Mouse (Mus musculus) Patski (cell line): ENCODE results near the gene Gm14851. TPM values are rescaled to one million over a fixed set of nuclear protein-coding genes. Genes with fewer than 3 reads are reported as not detected.
"Not testable (repeated sequence)": the region's sequence is repeated elsewhere in the genome, so short reads cannot be mapped to it uniquely, and the experiment has no call there.

ENCODE experiments used
- ATAC-seq: fragments of 100-300 bp; one replicate; pipeline ENCODE4 v1.8.0; 2021
- CTCF ChIA-PET: fragments of 350-600 bp; sonication (Branson Sonifier 250); formaldehyde crosslinking; loops from one replicate; lab custom pipeline; 2022; ENCODE audit warnings: inconsistent platforms; lab: Charles Lee
- POLR2A ChIA-PET: fragments of 350-600 bp; sonication (Branson Sonifier 250); formaldehyde crosslinking; loops from one replicate; lab custom pipeline; 2022; ENCODE audit warnings: antibody characterized with exemption, inconsistent platforms; lab: Charles Lee
- DNase-seq: peaks from one replicate; pipeline ENCODE4 v3.0.0-alpha.2; 2011; ENCODE audit warnings: low read depth, low spot score
- H3K27me3 ChIP-seq: fragments of 371-371 bp; one replicate; pipeline ENCODE4 v1.5.1; 2021
- CTCF ChIP-seq: fragments of 100-300 bp; IDR thresholded peaks from one replicate; pipeline ENCODE4 v1.5.1; 2021
- in situ Hi-C: fragments of 300-500 bp; cut with MboI; formaldehyde crosslinking; loops from 3 replicates; pipeline ENCODE4 v1.11.1; 2018; ENCODE audit warnings: low pct_unique_long_range_greater_than_20kb, mixed read lengths
- polyA plus RNA-seq: library from polyadenylated mRNA; unstranded; gene quantifications from one replicate; pipeline ENCODE4 v1.2.3, GENCODE M21; 2021

Gm14851 gene
- not detected for polyA plus RNA-seq

DNA sequence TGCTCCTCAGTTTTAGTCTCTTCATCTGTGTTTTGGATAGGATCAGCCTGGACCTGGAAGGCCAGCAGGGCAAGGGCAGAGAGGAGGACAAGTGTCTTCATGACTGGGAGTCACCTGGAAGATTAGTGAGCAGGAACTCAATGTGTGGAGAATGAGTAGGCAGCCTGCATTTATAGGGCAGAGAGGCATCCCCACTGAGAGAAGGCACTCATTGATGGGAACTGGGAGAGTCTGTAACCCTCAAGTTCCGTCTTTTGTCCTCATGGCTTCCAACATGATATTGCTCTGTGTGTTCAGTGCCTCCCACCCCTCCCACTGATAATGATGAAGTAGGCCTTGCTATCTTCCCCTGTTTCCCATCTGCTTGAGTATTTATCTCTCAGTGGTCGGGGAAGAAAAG lies at the start of gene Gm14851:
Gene Gm14851 (minus strand): TSS at position 101 of the 400 bp plus-strand sequence.
- DNase-seq, ATAC-seq, CTCF ChIA-PET, H3K27me3 ChIP-seq, POLR2A ChIA-PET, in situ Hi-C loops: not testable (repeated sequence)

DNA sequence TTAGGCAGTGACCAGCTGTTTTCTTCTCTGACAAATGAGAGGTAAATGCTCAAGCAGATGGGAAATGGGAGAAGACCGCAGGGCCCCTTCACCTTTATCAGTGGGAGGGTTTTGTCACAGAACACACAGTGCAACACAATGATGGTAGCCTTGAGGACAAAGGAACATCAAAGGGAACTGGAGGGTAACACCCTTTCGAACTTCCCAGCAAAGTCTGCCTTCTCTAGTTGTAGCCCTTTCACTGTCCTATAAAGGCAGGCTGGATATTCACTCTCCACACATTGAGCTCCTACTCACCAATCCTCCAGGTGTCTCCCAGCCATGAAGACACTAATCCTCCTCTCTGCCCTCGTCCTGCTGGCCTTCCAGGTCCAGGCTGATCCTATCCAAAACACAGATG lies 38.5 kb upstream of the Gm14851 start, which contains the start of gene Defa30:
Gene Defa30 (plus strand): TSS at position 301 of the 400 bp plus-strand sequence.
- H3K27me3 ChIP-seq, ATAC-seq, POLR2A ChIA-PET, in situ Hi-C loops, CTCF ChIA-PET, DNase-seq: not testable (repeated sequence)

DNA sequence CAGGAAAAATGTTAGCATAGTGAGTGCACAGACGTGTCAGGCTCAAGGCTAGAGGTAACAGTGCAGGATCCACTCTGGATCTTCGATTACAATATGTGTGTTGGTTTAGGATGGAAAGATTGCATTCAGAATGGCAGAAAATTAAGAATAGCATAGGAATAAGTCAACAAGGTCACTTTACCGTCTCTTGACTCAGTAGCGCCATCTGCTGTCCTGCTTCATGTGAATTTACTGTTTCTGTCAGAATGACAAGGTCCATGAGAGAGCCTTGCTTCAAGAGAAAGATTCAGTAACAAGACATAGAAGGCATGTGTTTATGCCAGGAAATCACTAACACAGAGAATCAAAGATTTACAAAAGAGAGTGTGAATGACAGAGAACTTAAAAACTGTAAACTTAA lies 2.7 kb downstream of the Gm14851 start:
- DNase-seq, result no peak
- peaks cover 5% of the 10 kb centered on the region for H3K27me3 ChIP-seq
- TF ChIP-seq CTCF, result peak; percentile 43
- ChIA-PET POLR2A (no interaction called here), CTCF (no interaction called here)
- in situ Hi-C loops, result no loop called here
- no peak for ATAC-seq

DNA sequence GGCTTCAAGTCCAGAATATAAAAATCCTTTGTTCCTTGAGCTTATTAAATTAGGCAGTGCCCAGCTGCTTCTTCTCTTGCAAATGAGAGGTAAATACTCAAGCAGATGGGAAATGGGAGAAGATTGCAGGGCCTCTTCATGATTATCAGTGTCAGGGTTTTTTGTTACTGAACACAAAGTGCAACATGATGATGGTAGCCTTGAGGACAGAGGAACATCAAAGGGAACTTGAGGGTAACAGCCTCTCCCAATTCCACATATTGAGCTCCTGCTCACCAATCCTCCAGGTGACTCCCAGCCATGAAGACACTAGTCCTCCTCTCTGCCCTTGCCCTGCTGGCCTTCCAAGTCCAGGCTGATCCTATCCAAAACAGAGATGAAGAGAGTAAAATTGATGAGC lies 11.7 kb downstream of the Gm14851 start, which contains the start of gene Defa25:
Gene Defa25 (plus strand): TSS at position 301 of the 400 bp plus-strand sequence.
- POLR2A ChIA-PET, H3K27me3 ChIP-seq, CTCF ChIA-PET, DNase-seq, ATAC-seq, in situ Hi-C loops: not testable (repeated sequence)

DNA sequence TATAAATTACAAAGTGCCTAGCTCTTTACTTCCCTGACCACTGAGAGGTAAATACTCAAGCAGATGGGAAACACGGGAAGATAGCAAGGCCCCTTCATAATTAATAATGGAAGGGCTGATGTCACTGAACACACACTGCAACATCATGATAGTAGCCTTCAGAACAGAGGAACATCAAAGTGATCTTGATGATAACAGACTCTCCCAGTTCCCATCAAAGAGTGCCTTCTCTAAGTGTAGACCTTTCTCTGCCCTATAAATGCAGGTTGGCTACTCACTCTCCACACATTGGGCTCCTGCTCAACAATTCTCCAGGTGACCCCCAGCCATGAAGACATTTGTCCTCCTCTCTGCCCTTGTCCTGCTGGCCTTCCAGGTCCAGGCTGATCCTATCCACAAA lies 31.1 kb downstream of the Gm14851 start, which contains the start of gene Defa35:
Gene Defa35 (plus strand): TSS at position 301 of the 400 bp plus-strand sequence.
- POLR2A ChIA-PET, H3K27me3 ChIP-seq, in situ Hi-C loops, ATAC-seq, CTCF ChIA-PET, DNase-seq: not testable (repeated sequence)

DNA sequence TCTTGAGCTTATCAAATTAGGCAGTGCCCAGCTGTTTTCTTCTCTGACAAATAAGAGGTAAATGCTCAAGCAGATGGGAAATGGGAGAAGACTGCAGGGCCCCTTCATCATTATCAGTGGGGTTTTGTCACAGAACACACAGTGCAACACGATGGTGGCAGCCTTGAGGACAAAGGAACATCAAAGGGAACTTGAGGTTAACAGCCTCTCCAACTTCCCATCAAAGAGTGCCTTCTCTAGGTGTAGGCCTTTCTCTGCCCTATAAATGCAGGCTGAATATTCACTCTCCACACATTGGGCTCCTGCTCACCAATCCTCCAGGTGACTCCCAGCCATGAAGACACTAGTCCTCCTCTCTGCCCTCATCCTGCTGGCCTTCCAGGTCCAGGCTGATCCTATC lies 41.1 kb downstream of the Gm14851 start, which contains the start of gene Defa23:
Gene Defa23 (plus strand): TSS at position 301 of the 400 bp plus-strand sequence.
- ATAC-seq, POLR2A ChIA-PET, in situ Hi-C loops, H3K27me3 ChIP-seq, DNase-seq, CTCF ChIA-PET: not testable (repeated sequence)

Other genes with a start within 250 kb of the Gm14851 start
- not detected for gene Defb33, start 203.4 kb downstream of the Gm14851 start, polyA plus RNA-seq
- gene Gm15056, start 193.4 kb downstream of the Gm14851 start, polyA plus RNA-seq, result not detected
- gene Gm6040, start 174.0 kb downstream of the Gm14851 start, polyA plus RNA-seq, result not detected
- gene AY761185, start 151.3 kb downstream of the Gm14851 start, polyA plus RNA-seq, result not detected
- gene Defa21, start 70.5 kb downstream of the Gm14851 start, polyA plus RNA-seq, result not detected
- not detected for gene Defa23, start 41.0 kb downstream of the Gm14851 start, polyA plus RNA-seq
- not detected for gene Defa35, start 31.0 kb downstream of the Gm14851 start, polyA plus RNA-seq
- gene Defa25, start 11.6 kb downstream of the Gm14851 start, polyA plus RNA-seq, result not detected
- 0.27 TPM for gene Defa30, start 38.6 kb upstream of the Gm14851 start, polyA plus RNA-seq
- not detected for gene Defa22, start 66.2 kb upstream of the Gm14851 start, polyA plus RNA-seq
- not detected for gene Defa31, start 95.6 kb upstream of the Gm14851 start, polyA plus RNA-seq
- gene Gm15293, start 105.5 kb upstream of the Gm14851 start, polyA plus RNA-seq, result not detected
- gene Gm15292, start 153.7 kb upstream of the Gm14851 start, polyA plus RNA-seq, result not detected
- gene Defa27, start 219.5 kb upstream of the Gm14851 start, polyA plus RNA-seq, result not detected
- not detected for gene Defa29, start 231.0 kb upstream of the Gm14851 start, polyA plus RNA-seq